Mouse (Mus musculus): ENCODE measurements at regions not wholly inside any gene's neighbourhood (a gene's known extent, or its start where the extent isn't known, plus 50 kb on each side); places are given as distances from the start of the nearest gene placed in this dataset.

- peak; percentile 54 for TF ChIP-seq CTCF (IDR thresholded peaks at IDR 0.05)
- Histone ChIP-seq H3K27ac (no peak overlapping the region), H3K4me3 (no peak overlapping the region)
- intact Hi-C loops (cut with DNase I): no loop called here
- peak; percentile 17 for DNase-seq
These were observed 185.4 kb upstream of the Mageb4 start for GRCm38 (mm10) chrX:86490309-86490708.

Measured in gastrocnemius, adult 2 months (tissue).